Mouse (Mus musculus) left cerebral cortex, adult 2 months (tissue): ENCODE measurements around the gene Ctnna3. TPM values are rescaled to one million over a fixed set of nuclear protein-coding genes. Genes with fewer than 3 reads are reported as not detected.

ENCODE experiments used
- DNase-seq, 2 experiments: peaks; one replicate each; pipeline ENCODE4 v3.0.0; 2021 to 2022; ENCODE audit warnings: low spot score in 2 of 2, mixed read lengths in 1 of 2; ENCODE audit errors: extremely low spot score in 1 of 2
- H3K27ac ChIP-seq: fragments of 200-600 bp; 2 replicates; pipeline ENCODE4 v1.8.1; 2022
- H3K4me3 ChIP-seq: fragments of 200-600 bp; 2 replicates; pipeline ENCODE4 v1.8.1; 2022
- CTCF ChIP-seq: fragments of 200-600 bp; IDR thresholded peaks from 2 replicates; pipeline ENCODE4 v1.8.1; 2022; ENCODE audit warnings: antibody characterized with exemption, mild to moderate bottlenecking, moderate library complexity
- intact Hi-C: fragments of 180-260 bp; cut with DNase I; formaldehyde crosslinking; loops from one replicate; pipeline ENCODE4 v1.15.1; 2025
- total RNA-seq, 2 experiments: library from RNA; stranded (reverse); gene quantifications; 2 replicates each; pipeline ENCODE4 v1.2.3; 2021

The Ctnna3 gene
- total RNA-seq, 2 experiments from 2014 or later: 2.1 to 2.2 TPM

DNA sequence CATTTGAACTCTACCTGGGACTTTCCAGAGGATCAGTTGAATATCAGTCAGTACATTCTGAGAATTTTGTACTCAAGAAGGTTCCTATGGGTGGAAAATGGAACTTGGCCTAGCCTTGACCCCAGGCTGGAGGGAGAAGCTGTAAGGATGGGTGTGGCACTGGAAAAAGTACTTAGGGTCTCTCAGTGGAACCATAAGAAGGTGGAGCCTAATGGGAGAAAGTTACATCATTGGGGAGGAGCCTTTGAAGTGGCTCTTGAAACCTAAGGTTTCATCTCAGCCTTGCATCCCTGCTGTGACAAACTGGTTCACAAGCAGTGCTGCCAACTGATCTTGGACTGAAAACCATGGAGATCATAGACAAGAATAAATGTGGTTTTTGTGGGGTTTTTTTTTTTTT, 1318.8 kb downstream of the Ctnna3 start:
- H3K4me3 ChIP-seq: no peak overlapping the region
- no peak for DNase-seq
- intact Hi-C loops: no loop called here
- no peak overlapping the region for H3K27ac ChIP-seq
- no peak for TF ChIP-seq CTCF

DNA sequence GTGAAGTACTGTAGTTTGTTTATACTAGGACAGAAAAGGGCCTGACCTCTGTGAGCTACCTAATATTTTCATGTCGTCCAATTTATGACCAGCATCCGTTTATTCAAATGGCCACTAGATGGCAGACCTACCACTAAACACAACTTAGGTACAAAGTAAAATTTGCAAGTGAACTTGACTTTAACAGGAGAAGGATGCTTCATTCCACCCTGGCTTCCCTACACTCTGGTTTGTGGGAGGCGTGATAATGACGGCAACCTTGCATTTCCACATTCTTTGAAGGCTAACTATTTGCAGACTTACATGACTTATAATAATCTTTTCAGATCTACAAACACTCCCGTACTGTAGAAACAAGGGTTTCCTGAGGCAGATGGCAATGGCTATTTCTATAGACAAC, 1320.9 kb downstream of the Ctnna3 start:
- Histone ChIP-seq H3K4me3 (no peak overlapping the region), H3K27ac (no peak overlapping the region)
- intact Hi-C loops: loop anchor here (2.0 to 10.0 kb wide), 3 partner anchors 663 to 1824 kb away; no protein-coding TSS in a partner anchor
- DNase-seq: peak; percentile 14 to 25
- TF ChIP-seq CTCF: peak; percentile 69

DNA sequence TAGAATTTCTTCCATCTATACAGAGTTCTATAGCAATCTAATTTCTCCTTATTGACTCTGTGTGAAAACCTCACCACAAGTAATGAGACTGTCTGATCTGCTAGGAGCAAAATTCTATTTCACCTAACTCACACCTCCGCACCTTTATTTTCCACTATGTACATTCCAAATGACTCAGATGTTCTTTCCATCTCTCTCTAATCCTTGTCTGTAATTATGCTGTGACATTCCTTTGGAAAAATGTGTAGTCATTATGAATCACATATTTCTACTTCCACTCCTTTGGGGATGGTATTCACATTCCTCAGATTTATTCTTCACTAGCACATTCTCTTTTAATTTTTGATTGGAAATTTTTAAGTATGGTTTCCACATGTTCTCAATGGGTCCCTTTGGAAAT, 1406.4 kb downstream of the Ctnna3 start:
- no peak for TF ChIP-seq CTCF
- intact Hi-C loops: no loop called here
- no peak for DNase-seq
- H3K4me3 ChIP-seq: no peak overlapping the region
- no peak overlapping the region for H3K27ac ChIP-seq

DNA sequence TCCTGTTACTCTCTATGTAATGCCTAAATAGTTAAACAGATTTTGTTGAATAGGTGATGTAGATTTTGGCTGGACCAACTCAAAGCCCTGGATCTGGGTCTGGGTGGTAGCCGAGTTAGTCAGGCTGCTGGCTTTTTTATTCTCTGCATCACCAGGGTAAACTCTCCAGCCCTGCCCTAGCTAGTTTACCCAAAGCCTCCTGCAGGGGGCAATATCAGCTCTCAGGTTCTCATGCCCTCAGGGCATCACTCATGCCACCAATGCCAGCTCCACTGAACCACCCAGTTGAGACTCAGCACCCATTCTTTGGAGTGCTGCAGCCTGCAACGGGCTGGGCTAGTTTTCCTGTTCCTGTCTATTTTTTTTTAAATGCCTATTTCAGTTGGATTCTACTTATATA, 1431.5 kb downstream of the Ctnna3 start:
- H3K4me3 ChIP-seq: no peak overlapping the region
- no peak for DNase-seq
- intact Hi-C loops: no loop called here
- peak; percentile 19; the same call in 1 of the 2 replicates for TF ChIP-seq CTCF
- H3K27ac ChIP-seq: no peak overlapping the region

DNA sequence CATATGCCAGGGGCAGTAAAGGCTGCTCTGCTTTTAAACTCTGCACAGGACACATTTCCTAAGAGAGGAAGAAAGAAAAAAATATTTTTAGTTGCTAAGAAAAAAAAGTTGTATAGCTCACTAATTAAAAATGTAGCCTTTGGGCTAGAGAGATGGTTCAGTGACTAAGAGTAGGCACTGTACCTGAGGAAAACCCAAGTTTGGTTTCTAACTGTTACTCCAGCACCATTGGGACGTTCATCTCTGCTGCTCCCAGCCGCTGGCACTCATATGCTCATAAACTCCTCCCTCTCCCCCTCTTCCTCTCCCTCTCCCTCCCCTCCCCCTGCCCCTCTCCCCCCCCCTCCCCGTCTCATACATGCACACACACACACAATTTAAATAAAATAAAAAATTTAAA, 1441.0 kb downstream of the Ctnna3 start:
- no peak for DNase-seq
- Histone ChIP-seq H3K4me3 (no peak overlapping the region), H3K27ac (no peak overlapping the region)
- intact Hi-C loops: no loop called here
- TF ChIP-seq CTCF: no peak

DNA sequence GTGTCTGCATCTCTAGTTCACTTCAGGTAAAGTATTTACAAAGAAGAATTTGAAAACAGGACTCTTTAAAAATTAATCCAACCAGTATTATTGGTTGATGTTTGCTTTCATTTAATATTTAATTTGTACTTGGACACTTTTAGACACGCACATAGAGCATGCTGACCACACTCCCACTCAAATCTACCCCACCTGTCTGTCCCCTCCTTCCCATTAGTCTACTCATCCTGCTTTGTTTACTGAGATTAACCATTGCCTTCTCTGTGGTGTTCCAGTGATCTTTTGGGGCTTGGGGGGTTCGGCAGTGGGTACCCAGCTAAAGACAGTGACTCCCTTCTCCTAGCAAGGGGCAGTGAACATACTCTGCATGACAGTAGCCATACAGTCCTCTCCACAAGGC, 1446.6 kb downstream of the Ctnna3 start:
- intact Hi-C loops: no loop called here
- TF ChIP-seq CTCF: no peak
- Histone ChIP-seq H3K4me3 (no peak overlapping the region), H3K27ac (no peak overlapping the region)
- no peak for DNase-seq

DNA sequence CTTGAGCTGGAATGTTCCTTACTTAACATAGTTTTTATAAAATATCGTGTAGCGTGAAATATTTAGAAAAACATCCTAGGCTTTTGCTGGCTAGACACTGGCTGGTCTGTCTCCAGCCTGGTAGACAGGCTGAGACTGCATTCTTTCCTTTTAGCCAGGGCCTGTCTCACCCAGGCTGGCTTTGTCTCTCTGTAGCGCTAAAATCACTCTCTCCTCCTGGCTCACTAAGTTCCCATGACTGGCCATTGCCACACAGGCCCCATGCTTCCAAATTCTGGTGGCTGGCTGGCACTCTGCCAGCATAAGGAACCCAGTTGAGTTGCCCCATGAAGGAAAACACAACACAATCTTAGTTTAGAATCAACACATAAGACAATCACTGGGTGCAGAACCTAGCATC, 1450.0 kb downstream of the Ctnna3 start:
- no peak for TF ChIP-seq CTCF
- Histone ChIP-seq H3K27ac (no peak overlapping the region), H3K4me3 (no peak overlapping the region)
- no peak for DNase-seq
- intact Hi-C loops: no loop called here

DNA sequence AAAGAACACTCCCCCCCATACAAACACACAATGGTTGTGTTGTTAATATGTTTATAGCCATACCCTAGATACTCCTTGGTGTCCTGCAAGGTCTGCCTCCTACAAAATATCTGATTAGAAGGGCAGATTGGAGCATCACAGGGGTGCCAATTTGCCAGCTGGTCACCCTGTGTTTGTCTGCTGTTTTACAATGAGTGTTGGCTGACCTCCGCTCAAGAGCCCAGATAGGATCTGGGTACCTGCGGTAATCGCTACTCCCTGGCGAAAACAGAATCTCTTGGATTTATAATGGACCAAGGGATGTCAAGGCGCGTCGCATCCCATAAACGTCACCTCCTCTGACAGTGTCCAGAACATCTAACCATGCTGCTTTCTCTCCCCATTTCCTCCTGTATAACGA, 1457.0 kb downstream of the Ctnna3 start:
- intact Hi-C loops: no loop called here
- no peak overlapping the region for H3K4me3 ChIP-seq
- H3K27ac ChIP-seq: no peak overlapping the region
- no peak for TF ChIP-seq CTCF
- DNase-seq: no peak

DNA sequence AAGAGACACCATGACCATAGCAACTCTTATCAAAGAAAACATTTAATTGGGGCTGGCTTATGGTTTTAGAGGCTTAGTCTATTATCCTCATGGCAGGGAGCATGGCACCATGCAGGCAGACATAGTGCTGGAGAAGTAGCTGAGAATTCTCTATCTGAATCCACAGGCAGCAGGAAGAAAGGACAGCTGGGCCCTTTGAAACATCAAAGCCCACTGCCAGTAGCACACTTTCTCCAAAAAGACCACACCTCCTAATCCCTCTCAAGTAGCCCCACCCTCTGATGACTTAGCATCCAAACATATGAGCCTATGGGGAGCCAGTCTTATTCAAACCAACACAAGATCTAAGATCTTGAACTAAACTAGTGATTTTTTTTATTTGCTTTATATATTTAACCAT, 1462.6 kb downstream of the Ctnna3 start:
- intact Hi-C loops: no loop called here
- H3K27ac ChIP-seq: no peak overlapping the region
- H3K4me3 ChIP-seq: no peak overlapping the region
- DNase-seq: no peak
- no peak for TF ChIP-seq CTCF

DNA sequence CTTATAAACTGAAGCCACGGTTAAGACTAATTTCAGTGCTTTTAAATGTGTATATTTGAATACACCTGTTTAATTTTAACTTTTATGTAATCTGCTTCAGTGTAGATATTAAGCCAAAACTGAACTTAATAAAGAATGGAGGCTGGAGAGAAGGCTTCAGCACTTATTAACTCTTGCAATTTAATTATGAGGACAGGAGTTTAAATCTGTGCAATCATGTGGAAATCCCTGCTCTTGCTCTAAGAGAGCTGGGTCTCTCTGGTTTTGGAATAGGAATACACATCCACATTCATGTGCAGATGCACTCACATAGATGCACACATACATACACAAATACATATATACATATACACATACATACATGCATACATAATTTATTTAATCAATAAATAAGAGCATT, 1468.8 kb downstream of the Ctnna3 start:
- no peak for TF ChIP-seq CTCF
- Histone ChIP-seq H3K27ac (no peak overlapping the region), H3K4me3 (no peak overlapping the region)
- intact Hi-C loops: no loop called here
- no peak for DNase-seq

DNA sequence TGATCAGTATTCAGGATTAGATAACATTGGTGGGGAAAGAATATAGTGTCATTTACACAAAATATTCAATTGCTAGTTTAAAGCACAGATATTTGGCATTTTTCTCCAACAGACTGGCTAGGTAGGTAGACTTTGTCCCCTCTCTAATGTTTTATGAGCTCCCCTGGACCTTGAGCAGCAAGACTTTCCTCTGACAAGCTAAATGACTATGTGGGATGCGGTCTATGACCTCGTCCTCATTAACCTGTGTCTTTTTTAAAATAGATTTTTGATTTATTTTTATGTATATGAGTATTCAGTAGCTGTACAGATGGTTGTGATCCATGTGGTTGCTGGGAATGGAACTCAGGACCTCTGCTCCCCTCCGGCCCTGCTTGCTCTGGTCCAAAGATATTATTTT, 1471.8 kb downstream of the Ctnna3 start:
- no peak overlapping the region for H3K27ac ChIP-seq
- intact Hi-C loops: no loop called here
- no peak overlapping the region for H3K4me3 ChIP-seq
- no peak for TF ChIP-seq CTCF
- no peak for DNase-seq

DNA sequence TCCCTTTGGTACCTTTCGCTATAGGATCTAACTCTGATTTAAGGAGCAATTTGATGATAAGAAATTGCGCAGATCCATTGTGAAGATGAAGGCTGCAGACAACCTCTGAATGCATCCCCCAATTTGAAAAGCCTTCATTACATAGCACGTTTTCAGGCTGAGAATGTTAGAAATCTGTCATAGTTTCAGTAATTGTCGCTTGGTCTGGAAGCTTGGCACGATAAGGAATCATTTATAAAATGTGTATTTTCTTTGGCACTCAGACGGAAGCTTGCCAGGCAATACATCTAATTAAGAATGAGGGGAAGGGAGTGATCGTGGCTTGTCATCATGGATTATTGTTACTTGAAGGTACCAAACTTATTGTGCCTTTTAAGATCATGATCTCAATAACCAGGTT, 1511.1 kb downstream of the Ctnna3 start:
- H3K27ac ChIP-seq: no peak overlapping the region
- intact Hi-C loops: no loop called here
- H3K4me3 ChIP-seq: no peak overlapping the region
- TF ChIP-seq CTCF: no peak
- no peak for DNase-seq

DNA sequence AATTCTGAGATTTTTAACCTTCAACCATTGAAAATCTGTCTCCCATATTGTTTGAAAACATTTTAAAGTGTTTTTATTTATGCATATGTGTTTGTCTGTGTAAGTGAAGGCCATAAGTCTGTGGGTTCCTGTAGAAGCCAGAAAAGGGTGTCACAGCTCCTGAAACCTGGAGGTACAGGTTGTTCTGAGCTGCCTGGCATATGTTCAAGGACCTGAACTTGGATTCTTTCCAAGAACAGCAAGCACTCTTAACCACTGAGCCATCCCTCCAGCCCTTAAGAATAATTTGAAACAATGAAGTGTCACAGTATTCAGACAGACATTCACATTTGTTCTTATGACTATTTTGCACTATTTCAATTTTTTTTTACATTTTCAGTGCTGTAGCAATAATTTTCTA, 1528.5 kb downstream of the Ctnna3 start:
- no peak for DNase-seq
- Histone ChIP-seq H3K27ac (no peak overlapping the region), H3K4me3 (no peak overlapping the region)
- intact Hi-C loops: no loop called here
- TF ChIP-seq CTCF: no peak

DNA sequence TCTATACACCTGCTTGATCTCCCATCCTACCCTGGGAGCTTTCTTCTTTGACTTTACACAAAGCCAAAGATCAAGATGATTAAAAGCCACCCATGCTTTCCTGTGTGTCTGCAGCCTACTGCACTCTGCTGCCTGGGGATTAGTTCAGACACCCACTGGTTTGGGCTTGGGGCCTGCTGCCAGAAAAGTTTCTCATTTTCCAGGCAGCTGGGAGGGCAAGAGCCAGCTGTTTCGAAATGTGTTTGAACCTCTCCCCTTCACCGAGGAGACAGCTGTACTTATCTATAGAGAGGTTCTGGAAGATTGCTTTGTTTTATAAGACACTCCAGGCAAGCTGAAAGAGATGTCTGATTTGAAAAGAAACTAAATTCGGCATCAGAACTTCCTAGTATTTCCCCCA, 1563.0 kb downstream of the Ctnna3 start:
- DNase-seq: no peak
- TF ChIP-seq CTCF: no peak
- no peak overlapping the region for H3K4me3 ChIP-seq
- H3K27ac ChIP-seq: no peak overlapping the region
- intact Hi-C loops: no loop called here
